Mouse (Mus musculus) lung, adult 2 months (tissue): ENCODE results near the gene Nkx1-2. TPM values are rescaled to one million over a fixed set of nuclear protein-coding genes. Genes with fewer than 3 reads are reported as not detected.
A peak's percentile ranks its signal among the peaks of the same experiment; 100 is the strongest.

Source experiments
- DNase-seq: peaks from one replicate; pipeline ENCODE4 v3.0.0; 2022
- H3K4me1 ChIP-seq: fragments of 200-500 bp; 2 replicates; pipeline ENCODE4 v1.6.1; 2011; ENCODE audit warnings: low read length; ENCODE audit not compliant: control insufficient read depth, insufficient read depth
- H3K4me3 ChIP-seq: fragments of 200-500 bp; replicated peaks from 2 replicates; pipeline ENCODE3; 2011; ENCODE audit warnings: low read depth, mild to moderate bottlenecking, control low read depth, low read length; ENCODE audit errors: extremely low read depth
- CTCF ChIP-seq: fragments of 200-500 bp; IDR thresholded peaks from 2 replicates; pipeline ENCODE4 v1.5.1; 2011; ENCODE audit warnings: mild to moderate bottlenecking, low read length, control low read depth; ENCODE audit not compliant: insufficient read depth
- POLR2A ChIP-seq: fragments of 200-500 bp; IDR thresholded peaks from 2 replicates; pipeline ENCODE4 v1.6.1; 2011; ENCODE audit warnings: low read depth, mild to moderate bottlenecking, control low read depth, low read length, borderline replicate concordance; ENCODE audit errors: extremely low read depth
- WGBS: fragments of 180-500 bp; shearing (Covaris S2); methylation state at CpG from one replicate; pipeline ENCODE4 v1.1.7; 2018; 5-methylcytosine and 5-hydroxymethylcytosine counted together
- polyA plus RNA-seq: library from polyadenylated mRNA; depleted of rRNA; stranded (reverse); fragments of >200 nt; gene quantifications from 2 replicates; pipeline ENCODE4 v1.2.3, GENCODE M21; 2012; rRNA removed

Nkx1-2 gene
- not detected in 2 replicates for polyA plus RNA-seq

- H3K4me1 ChIP-seq = peaks cover 3% of the 10 kb centered on the region; the same call in 1 of the 2 replicates
- 3% methylated on average over 52 of the region's 52 CpGs for WGBS
- no peak within 1 kb of the TSS for H3K4me3 ChIP-seq
- TF ChIP-seq POLR2A (no peak), CTCF (no peak)
- no peak for DNase-seq
These were observed at the start of gene Nkx1-2 for GRCm38 (mm10) chr7:132599071-132599975. Gene Nkx1-2, minus strand, starts transcription at chr7:132599637.

DNA sequence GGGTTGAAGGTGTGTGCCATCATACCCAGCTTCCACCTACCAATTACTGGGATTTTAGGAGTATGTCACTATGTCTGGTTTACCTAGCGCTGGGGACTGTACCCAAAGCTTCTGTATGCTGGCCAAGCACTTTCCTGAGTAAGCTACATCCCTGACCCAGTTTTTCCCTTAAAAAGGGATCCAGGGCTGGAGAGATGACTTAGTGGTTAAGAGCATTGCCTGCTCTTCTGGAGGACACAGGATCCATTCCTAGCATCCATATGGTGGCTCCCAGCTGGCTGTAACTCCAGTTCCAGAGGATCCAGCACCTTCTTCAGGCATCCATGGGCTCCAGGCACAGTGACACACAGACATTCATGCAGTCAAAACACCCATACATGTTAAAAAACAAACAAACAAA, 47.1 kb upstream of the Nkx1-2 start:
- H3K4me1 ChIP-seq = no peaks in the 10 kb centered on the region
- TF ChIP-seq CTCF (no peak), POLR2A (no peak)
- no peak for DNase-seq
- H3K4me3 ChIP-seq = no peak overlapping the region
- WGBS = 97% methylated on average over 1 of the region's 1 CpGs

DNA sequence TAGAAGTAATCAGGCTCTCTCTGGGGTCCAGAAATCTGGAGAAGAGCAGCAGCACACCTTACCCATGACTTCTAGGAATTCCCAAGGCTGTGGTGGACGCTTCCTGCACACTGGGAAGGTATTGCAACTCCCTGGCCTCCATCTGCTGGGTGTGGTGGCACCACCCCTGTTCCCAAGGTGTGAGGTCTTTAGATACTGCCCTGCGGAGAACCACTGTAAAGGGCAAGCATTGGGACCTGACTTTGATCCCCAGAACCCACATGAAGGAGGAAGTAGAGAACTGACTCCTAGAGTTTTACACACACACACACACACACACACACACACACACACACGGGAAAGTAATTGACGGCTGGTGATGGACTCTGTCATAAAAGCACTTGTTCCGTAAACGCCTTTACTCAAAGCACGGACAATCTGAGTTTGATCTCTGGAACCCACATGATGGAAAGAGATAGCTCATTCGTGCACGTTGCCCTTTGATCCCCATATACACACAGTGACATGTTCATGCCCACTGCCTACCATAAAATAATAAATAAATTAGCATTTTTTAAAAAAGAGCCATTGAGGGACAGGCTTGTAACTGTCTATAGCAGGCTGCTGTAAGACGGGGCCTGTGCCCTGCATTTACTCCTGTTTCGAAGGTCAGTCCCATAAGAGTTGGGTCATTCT, 45.3 kb upstream of the Nkx1-2 start:
- TF ChIP-seq CTCF = no peak
- no peak for DNase-seq
- 90% methylated on average over 11 of the region's 11 CpGs for WGBS
- no peak overlapping the region for H3K4me3 ChIP-seq
- no peaks in the 10 kb centered on the region for H3K4me1 ChIP-seq

DNA sequence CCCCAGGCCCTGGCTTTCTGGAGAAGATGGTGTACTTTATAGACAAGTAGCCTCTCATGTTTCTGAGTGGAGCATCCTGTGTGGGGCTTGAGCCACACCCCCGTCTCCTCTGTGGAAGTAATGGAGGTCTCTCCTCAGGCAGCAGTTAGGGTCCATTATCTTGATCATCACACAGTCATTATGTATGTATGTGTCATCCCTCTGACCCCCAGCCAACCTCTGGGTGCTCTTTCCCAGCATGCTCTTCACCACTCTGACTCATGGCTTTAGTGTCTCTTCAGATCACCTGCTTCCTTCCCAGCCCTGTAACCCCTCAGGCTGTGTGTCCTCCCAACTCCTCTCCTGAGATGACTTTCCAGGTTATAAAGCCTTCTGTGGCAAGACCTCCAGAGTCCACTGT, 42.2 kb upstream of the Nkx1-2 start:
- Histone ChIP-seq H3K4me1 (no peaks in the 10 kb centered on the region; the same call in 1 of the 2 replicates), H3K4me3 (no peak overlapping the region)
- WGBS = 95% methylated on average over 1 of the region's 1 CpGs
- TF ChIP-seq POLR2A (no peak), CTCF (no peak)
- no peak for DNase-seq

GRCm38 (mm10) chr7:132640946-132641345, 41.5 kb upstream of the Nkx1-2 start:
- no peak for TF ChIP-seq CTCF
- no peak for TF ChIP-seq POLR2A
- no peak for DNase-seq
- no peak overlapping the region for H3K4me3 ChIP-seq
- H3K4me1 ChIP-seq = no peaks in the 10 kb centered on the region; the same call in 1 of the 2 replicates
- 37% methylated on average over 9 of the region's 9 CpGs for WGBS

DNA sequence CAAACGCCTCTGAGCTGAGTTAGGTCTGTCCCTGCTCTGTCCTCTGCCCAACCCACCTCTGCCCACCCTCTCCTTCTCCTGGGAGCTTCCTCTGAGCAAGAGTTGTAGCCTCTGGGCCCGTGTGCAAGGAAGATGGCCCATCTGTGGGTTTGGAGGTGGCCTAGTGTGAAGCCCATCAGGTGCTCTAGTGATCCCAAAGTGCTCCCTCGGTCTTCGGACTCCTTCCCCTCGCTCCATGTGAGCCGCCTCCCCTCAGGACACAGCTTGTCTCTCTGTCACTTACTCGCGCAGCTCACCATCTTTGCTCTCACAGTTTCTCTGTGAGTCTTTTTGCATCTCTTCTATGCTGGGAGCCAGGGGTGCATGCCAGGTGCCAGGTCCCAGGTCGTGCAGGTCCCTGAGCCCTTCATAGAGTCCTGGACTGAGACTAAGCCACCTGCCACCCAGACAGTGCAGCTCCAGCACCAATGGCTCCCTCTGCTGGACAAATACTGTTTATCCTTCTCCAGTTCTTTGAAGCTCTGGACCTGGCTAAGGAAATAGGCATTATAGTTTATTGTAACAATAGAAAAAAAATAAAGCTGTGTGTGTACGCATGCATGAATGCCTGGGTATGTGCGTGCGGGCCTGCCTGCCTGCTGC, 39.1 kb upstream of the Nkx1-2 start:
- 55% methylated on average over 12 of the region's 12 CpGs for WGBS
- peak; percentile 17 for DNase-seq
- TF ChIP-seq POLR2A (no peak), CTCF (peak; percentile 77)
- Histone ChIP-seq H3K4me3 (no peak overlapping the region), H3K4me1 (no peaks in the 10 kb centered on the region; the same call in 1 of the 2 replicates)

DNA sequence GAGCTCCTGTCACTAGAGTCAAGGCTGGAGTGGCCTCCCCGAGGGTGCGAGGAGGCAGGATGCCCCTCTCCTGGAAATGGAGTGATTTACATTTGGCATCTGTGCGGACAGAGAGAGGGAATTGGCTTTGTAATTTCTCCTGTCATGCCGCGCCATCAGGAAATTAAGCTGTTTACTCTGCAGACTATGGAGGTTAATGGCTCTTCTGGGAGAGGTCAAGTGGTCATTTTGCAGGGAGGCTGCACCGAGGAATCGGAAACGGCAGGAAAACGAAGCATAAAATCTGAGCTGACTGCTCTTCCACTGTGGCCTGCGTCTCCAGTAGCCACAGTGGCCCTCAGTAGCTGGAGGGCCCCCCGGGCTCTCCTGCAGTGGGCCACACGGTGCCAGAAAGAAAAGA, 37.9 kb upstream of the Nkx1-2 start:
- TF ChIP-seq POLR2A (no peak), CTCF (no peak)
- Histone ChIP-seq H3K4me3 (no peak overlapping the region), H3K4me1 (no peaks in the 10 kb centered on the region; the same call in 1 of the 2 replicates)
- DNase-seq = peak; percentile 28
- 28% methylated on average over 12 of the region's 12 CpGs for WGBS

DNA sequence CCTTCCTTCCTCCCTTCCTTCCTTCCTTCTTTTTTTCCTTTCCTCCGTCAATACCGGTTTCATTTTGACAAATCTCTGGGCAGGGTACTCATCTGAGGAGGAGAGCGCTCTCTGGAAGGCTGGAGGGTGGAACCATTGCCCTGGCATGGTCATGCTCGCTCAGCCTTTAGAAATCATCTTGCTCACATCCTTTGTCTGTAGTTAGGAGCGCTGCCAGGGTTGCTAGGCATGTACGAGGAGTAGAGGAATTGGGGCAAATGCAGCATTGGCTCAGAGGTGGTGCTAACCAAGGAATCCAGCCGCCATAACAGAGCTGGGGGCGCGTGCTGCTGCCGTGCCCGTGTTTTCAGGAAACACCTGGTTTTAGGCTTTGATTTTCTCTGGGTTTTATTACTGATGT, 31.9 kb upstream of the Nkx1-2 start:
- DNase-seq = no peak
- no peaks in the 10 kb centered on the region for H3K4me1 ChIP-seq
- TF ChIP-seq CTCF = no peak
- no peak for TF ChIP-seq POLR2A
- 72% methylated on average over 11 of the region's 11 CpGs for WGBS
- H3K4me3 ChIP-seq = no peak overlapping the region

- H3K4me3 ChIP-seq = no peak overlapping the region
- no peak for DNase-seq
- TF ChIP-seq POLR2A = no peak
- TF ChIP-seq CTCF = no peak
- no peaks in the 10 kb centered on the region for H3K4me1 ChIP-seq
- 60% methylated on average over 3 of the region's 3 CpGs for WGBS
These were observed 28.0 kb upstream of the Nkx1-2 start for GRCm38 (mm10) chr7:132627448-132627847.
